In the genomic region with DNA sequence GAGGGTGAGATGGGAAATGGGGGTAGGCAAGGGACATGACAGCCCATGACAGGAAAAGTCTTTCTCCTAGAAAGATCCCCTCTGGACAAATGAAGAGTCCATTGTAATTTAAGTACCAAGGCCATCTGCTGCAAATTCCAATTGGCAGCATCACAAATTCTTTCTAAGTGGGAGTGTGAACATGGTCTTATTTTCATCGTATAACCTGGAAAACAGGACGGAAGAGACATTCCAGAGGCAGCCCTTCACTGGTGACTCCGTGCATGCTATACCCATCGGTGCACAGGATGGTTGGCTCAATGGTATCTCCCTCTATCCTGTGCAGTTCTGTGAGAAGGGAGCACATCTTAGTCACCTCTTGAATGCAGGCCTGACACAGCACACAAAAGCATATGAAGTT, we compare ENCODE assay signal across 17 mouse cellular contexts.
DNase-seq lines count a peak whose midpoint lies in the region; ATAC-seq lines count a peak whose summit lies in the region.
"Had no signal": no experiment of that assay in that cellular context is flagged by ENCODE, and none has a peak within 500 bp of the region (broad histone marks: within the 10 kb centered on the region; RNA-seq: fewer than 3 reads in every experiment).

No protein-coding gene starts in this region.

- ATAC-seq in frontal cortex, adult (ENCODE audit: low TSS enrichment) = peak; percentile 83
- ATAC-seq: forebrain, embryonic 14.5 days; hindbrain, embryonic 16.5 days had no signal

- intact Hi-C loops in left cerebral cortex, postnatal 25 days (cut with DNase I) = no loop called here
- intact Hi-C loops in left cerebral cortex, postnatal 10 days (cut with DNase I) = no loop called here

- no peak for DNase-seq in frontal cortex, postnatal 10 days (ENCODE audit: low spot score in 2 of 2)
- DNase-seq in left cerebral cortex, postnatal 25 days (ENCODE audit: low spot score in 2 of 2) = peak; percentile 16 to 79
- no peak for DNase-seq in left cerebral cortex, postnatal 10 days (ENCODE audit: extremely low spot score in 1 of 2, low spot score in 2 of 2)
- peak; percentile 7 for DNase-seq in Muller cell, postnatal 12 days (ENCODE audit: inconsistent ontology term)
- DNase-seq in telencephalon, adult 2 months (ENCODE audit: low read depth, low spot score) = peak; percentile 54
- DNase-seq: adrenal gland, adult 2 months; adrenal gland, postnatal 36 days; cerebellum, adult 11 months; cerebellum, adult 8-10 months; embryo, embryonic 11 days; gastrocnemius, postnatal 10 days; heart, adult 18-20 months; heart, postnatal 10 days; heart, postnatal 4 days had no signal

Comparison
In these comparisons a context has a peak if more than half of its experiments do, and no peak if none do; other contexts are left out.
1. DNase-seq: peak in left cerebral cortex, postnatal 25 days (2 of 2), Muller cell, postnatal 12 days (single experiment) and telencephalon, adult 2 months (single experiment); none in frontal cortex, postnatal 10 days (0 of 2) and left cerebral cortex, postnatal 10 days (0 of 2).